Comparison of ENCODE assay signal across 8 mouse cellular contexts in the genomic region with DNA sequence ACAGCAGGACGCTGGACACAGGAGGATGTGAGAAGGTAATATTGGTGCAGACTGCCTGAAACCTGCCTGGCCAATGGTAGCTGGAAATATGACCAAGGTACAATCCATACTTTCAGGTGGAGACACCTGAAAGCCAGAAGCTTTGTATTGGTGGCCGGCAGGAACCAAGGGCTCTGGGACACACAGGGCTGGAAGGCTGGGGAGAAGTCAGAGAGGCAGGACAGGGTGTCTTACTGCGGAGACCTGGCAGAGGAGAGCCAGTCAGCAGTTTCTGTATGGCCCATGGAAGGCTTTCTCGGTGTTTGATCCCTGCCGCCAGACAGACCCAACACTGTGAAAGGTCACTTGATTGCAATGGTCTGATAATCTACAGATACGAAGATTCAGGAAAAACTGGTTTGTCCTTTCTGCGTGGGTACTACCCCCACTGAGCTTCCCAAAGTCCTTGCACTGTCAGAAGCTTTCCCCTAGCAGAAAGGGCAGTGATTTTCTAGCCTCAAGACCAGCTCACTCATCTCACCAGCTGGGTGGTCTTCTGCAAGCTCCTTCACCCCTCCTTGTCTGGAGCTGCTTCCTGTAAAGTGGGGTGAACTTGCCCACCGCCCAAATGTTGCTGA. TPM values are rescaled to one million over a fixed set of nuclear protein-coding genes. Genes with fewer than 3 reads are reported as not detected.
DNase-seq lines count a peak whose midpoint lies in the region; ATAC-seq and TF ChIP-seq lines count a peak whose summit lies in the region.

No protein-coding gene starts in this region.

- no peak overlapping the region for H3K27ac ChIP-seq in liver, adult 2 months (replicated peaks; ENCODE audit: insufficient read depth, low read depth, low read length)
- H3K27ac ChIP-seq in embryonic facial prominence, embryonic 13.5 days = peak overlapping the region; percentile 80; the same call in 1 of the 2 replicates
- peak overlapping the region; percentile 90 for H3K27ac ChIP-seq in hindbrain, postnatal 0 days

- H3K4me3 ChIP-seq in liver, adult 2 months (ENCODE audit: insufficient read depth, low read depth, low read length) = peak overlapping the region; percentile 75
- peak overlapping the region; percentile 71 for H3K4me3 ChIP-seq in embryonic facial prominence, embryonic 13.5 days
- H3K4me3 ChIP-seq in hindbrain, postnatal 0 days (ENCODE audit: low read length) = peak overlapping the region; percentile 72
- peak overlapping the region; percentile 50 for H3K4me3 ChIP-seq in myocyte

- H3K9ac ChIP-seq in liver, adult 2 months (ENCODE audit: low read depth, low read length) = peak overlapping the region; percentile 70
- peak overlapping the region; percentile 80 for H3K9ac ChIP-seq in embryonic facial prominence, embryonic 13.5 days
- H3K9ac ChIP-seq in hindbrain, postnatal 0 days (replicated peaks; ENCODE audit: low read length) = peak overlapping the region; percentile 86

- no peaks in the 10 kb centered on the region for H3K36me3 ChIP-seq in liver, adult 2 months (ENCODE audit: control insufficient read depth, insufficient read depth, low read length)
- no peaks in the 10 kb centered on the region for H3K36me3 ChIP-seq in embryonic facial prominence, embryonic 13.5 days
- no peaks in the 10 kb centered on the region for H3K36me3 ChIP-seq in hindbrain, postnatal 0 days (ENCODE audit: insufficient read depth, low read length)
- H3K36me3 ChIP-seq in myocyte (ENCODE audit: control insufficient read depth, insufficient read depth) = no peaks in the 10 kb centered on the region

- no peak for TF ChIP-seq CTCF in liver, adult 2 months (IDR thresholded peaks at IDR 0.05; ENCODE audit: low read depth, low read length)
- no peak for TF ChIP-seq CTCF in hindbrain, postnatal 0 days (IDR thresholded peaks at IDR 0.05; ENCODE audit: low read depth)

- peak overlapping the region; percentile 21 for H3ac ChIP-seq in myocyte (ENCODE audit: control insufficient read depth, insufficient read length)

- H3K27me3 ChIP-seq in liver, adult 2 months (ENCODE audit: control insufficient read depth, insufficient read depth, low read length) = no peaks in the 10 kb centered on the region
- H3K27me3 ChIP-seq in embryonic facial prominence, embryonic 13.5 days = peaks cover 20% of the 10 kb centered on the region; the same call in 1 of the 2 replicates
- no peaks in the 10 kb centered on the region for H3K27me3 ChIP-seq in hindbrain, postnatal 0 days (ENCODE audit: insufficient read depth, low read length)
- H3K27me3 ChIP-seq in myocyte (ENCODE audit: control insufficient read depth, insufficient read depth, insufficient read length) = no peaks in the 10 kb centered on the region

- TF ChIP-seq POLR2A in liver, adult 2 months (IDR thresholded peaks at IDR 0.05; ENCODE audit: extremely low read depth, insufficient read depth, low read length) = no peak
- TF ChIP-seq POLR2A in myocyte (IDR thresholded peaks at IDR 0.05; ENCODE audit: insufficient read length, low read depth) = no peak

- ATAC-seq in embryonic facial prominence, embryonic 13.5 days (ENCODE audit: insufficient number of reproducible peaks, insufficient read depth, low FRiP score, low TSS enrichment, low read depth) = no peak
- no peak for ATAC-seq in hindbrain, postnatal 0 days
- ATAC-seq in monocyte, adult 5-6 weeks (replicated peaks; ENCODE audit: insufficient number of reproducible peaks, low FRiP score, low TSS enrichment, poor library complexity, severe bottlenecking) = no peak

- no peaks in the 10 kb centered on the region for H3K9me3 ChIP-seq in embryonic facial prominence, embryonic 13.5 days
- H3K9me3 ChIP-seq in hindbrain, postnatal 0 days (ENCODE audit: low read length) = no peaks in the 10 kb centered on the region

- 0 out of 2 replicates have a peak, but pooled peaks cover 4% of the 10 kb centered on the region for H3K4me1 ChIP-seq in liver, adult 2 months (ENCODE audit: control insufficient read depth, insufficient read depth, low read length)
- peaks cover 17% of the 10 kb centered on the region for H3K4me1 ChIP-seq in embryonic facial prominence, embryonic 13.5 days
- H3K4me1 ChIP-seq in hindbrain, postnatal 0 days (ENCODE audit: insufficient read depth, low read length) = peaks cover 11% of the 10 kb centered on the region

- WGBS in liver, adult 2 months = 29% methylated on average over 8 of the region's 8 CpGs
- 24% methylated on average over 8 of the region's 8 CpGs for WGBS in embryonic facial prominence, embryonic 13.5 days
- WGBS in hindbrain, postnatal 0 days = 27% methylated on average over 8 of the region's 8 CpGs

- peak overlapping the region; percentile 96 for H3K4me2 ChIP-seq in embryonic facial prominence, embryonic 13.5 days
- peak overlapping the region; percentile 90 for H3K4me2 ChIP-seq in hindbrain, postnatal 0 days (ENCODE audit: low read depth, low read length)
- H3K4me2 ChIP-seq in myocyte (ENCODE audit: low read depth) = peak overlapping the region; percentile 74

- DNase-seq in liver, adult 2 months (ENCODE audit: extremely low read depth, low read depth, low spot score) = no peak
- DNase-seq in liver = no peak
- DNase-seq in hindbrain, postnatal 0 days (ENCODE audit: low spot score) = no peak
- DNase-seq in layer of hippocampus, postnatal 25 days (ENCODE audit: extremely low spot score in 1 of 2, low spot score in 1 of 2) = no peak
- no peak for DNase-seq in spleen, adult 12 weeks (ENCODE audit: low spot score)

- H3K79me2 ChIP-seq in liver, adult 2 months (ENCODE audit: control insufficient read depth, insufficient read depth, low read length) = no peaks in the 10 kb centered on the region
- no peaks in the 10 kb centered on the region for H3K79me2 ChIP-seq in myocyte (ENCODE audit: control insufficient read depth, insufficient read depth)

TF ChIP-seq in myocyte, 11 proteins besides CTCF, POLR2A, EP300 and RAD21:
- TF ChIP-seq MYOD1 (IDR thresholded peaks at IDR 0.05; ENCODE audit: control insufficient read depth in 1 of 3, insufficient read length in 2 of 3, low read depth in 2 of 3) = no peak
- TF ChIP-seq TCF3 (IDR thresholded peaks at IDR 0.05; ENCODE audit: insufficient read length, low read depth) = no peak

RNA-seq across cellular contexts. Expression of a gene that starts 1.4 kb away (rescaled TPM):
- total RNA-seq in liver, adult 2 months (2014; rRNA removed) = 2.9 and 3.2 TPM in 2 replicates
- 3.6 and 4.5 TPM in 2 replicates for polyA plus RNA-seq in liver, adult 2 months (2012; rRNA removed)
- polyA plus RNA-seq in embryonic facial prominence, embryonic 13.5 days (2015; fragmentation: Nextera tagmentation; extraction: Ambion mirVana) = 10.8 and 13.7 TPM in 2 replicates
- 85.8 and 94.7 TPM in 2 replicates for total RNA-seq in hindbrain, postnatal 0 days (2014; rRNA removed)
- 40.1 and 41.1 TPM in 2 replicates for polyA plus RNA-seq in hindbrain, postnatal 0 days (2015; fragmentation: Nextera tagmentation; extraction: Ambion mirVana)
- 7.0 TPM for polyA plus RNA-seq in myocyte (2012; fragmentation: generic; extraction: Trizol)
- 10 to 100 TPM; 62.7 to 74.4 TPM for total RNA-seq in layer of hippocampus, postnatal 25 days (2021)
- total RNA-seq in monocyte, adult 5-6 weeks (2017) = 9.1 to 14.7 TPM (median 11.1 TPM) in 3 replicates
